Mouse (Mus musculus): ENCODE results near the gene Pick1. TPM values are rescaled to one million over a fixed set of nuclear protein-coding genes. Genes with fewer than 3 reads are reported as not detected.

Gene Pick1
- polyA plus RNA-seq, 1 experiment from 2014 or later = 24.5 TPM

DNA sequence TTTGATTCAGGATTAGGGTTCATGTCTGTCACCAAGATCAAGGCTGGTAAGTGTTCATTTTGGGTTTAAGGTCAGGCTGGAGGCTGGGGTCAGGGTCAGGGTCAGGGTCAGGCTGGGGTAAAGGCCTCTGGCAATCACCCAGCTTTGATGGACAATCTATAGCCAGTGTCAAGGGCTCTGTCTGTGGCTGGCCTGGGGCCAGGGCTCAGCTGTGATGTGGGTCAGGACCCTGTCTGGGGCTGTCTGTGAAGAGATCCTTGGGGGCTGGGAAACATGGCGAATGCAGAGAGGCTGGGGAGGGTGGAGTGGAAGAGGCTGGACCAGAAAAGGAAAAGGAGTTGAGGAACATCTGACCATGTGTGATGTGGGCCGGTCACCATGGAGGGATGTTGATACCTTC, 34.0 kb upstream of the Pick1 start:
- Histone ChIP-seq H3K36me3 (ENCODE audit: control insufficient read depth, insufficient read depth, low read length) (no peaks in the 10 kb centered on the region), H3K4me2 (ENCODE audit: low read length) (no peak overlapping the region), H3K27ac (replicated peaks in 1 of 2; ENCODE audit: control insufficient read depth in 1 of 2, insufficient read depth in 1 of 2, low read depth in 2 of 2, low read length in 2 of 2) (peak overlapping the region; percentile 25 to 55; a peak in 2 of 4 replicates), H3K27me3 (ENCODE audit: control insufficient read depth, insufficient read depth, low read length) (no peaks in the 10 kb centered on the region), H3K9me3 (ENCODE audit: control insufficient read depth, low read length) (no peaks in the 10 kb centered on the region), H3K9ac (ENCODE audit: low read length) (no peak overlapping the region), H3K4me3 (ENCODE audit: control insufficient read depth in 1 of 2, insufficient read depth in 1 of 2, low read depth in 1 of 2, low read length in 2 of 2) (no peak overlapping the region), H3K4me1 (ENCODE audit: control insufficient read depth in 2 of 2, insufficient read depth in 2 of 2, low read length in 2 of 2) (peaks cover 32 to 37% of the 10 kb centered on the region in 2 experiments)
- WGBS = 89% methylated on average over 2 of the region's 2 CpGs
- ATAC-seq (ENCODE audit: insufficient number of reproducible peaks, insufficient read depth, low FRiP score, low read depth) = no peak

DNA sequence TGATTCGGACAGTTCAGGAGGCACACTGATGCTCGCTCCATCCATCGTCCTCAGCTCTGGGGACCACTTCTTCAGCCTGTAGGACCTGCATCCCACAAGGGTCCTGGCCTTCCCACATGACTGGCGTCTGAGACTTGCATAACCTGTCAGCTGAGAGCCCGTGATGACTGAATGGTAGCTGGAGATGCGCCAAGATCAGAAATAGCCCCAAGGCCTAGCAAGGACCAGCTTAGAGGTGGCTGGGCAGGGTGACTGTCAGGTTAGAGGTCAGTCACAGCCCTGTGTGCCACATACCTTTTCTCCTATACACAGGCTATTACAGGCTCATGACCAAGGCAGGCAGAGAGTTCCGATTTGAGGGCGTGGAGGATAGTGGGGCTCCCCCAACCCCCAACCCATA, 33.5 kb upstream of the Pick1 start:
- Histone ChIP-seq H3K4me1 (ENCODE audit: control insufficient read depth in 2 of 2, insufficient read depth in 2 of 2, low read length in 2 of 2) (peaks cover 32 to 37% of the 10 kb centered on the region in 2 experiments), H3K27ac (replicated peaks in 1 of 2; ENCODE audit: control insufficient read depth in 1 of 2, insufficient read depth in 1 of 2, low read depth in 2 of 2, low read length in 2 of 2) (peak overlapping the region; percentile 51 to 74), H3K4me3 (ENCODE audit: control insufficient read depth in 1 of 2, insufficient read depth in 1 of 2, low read depth in 1 of 2, low read length in 2 of 2) (no peak overlapping the region), H3K36me3 (ENCODE audit: control insufficient read depth, insufficient read depth, low read length) (no peaks in the 10 kb centered on the region), H3K9ac (ENCODE audit: low read length) (peak overlapping the region; percentile 44), H3K4me2 (ENCODE audit: low read length) (no peak overlapping the region), H3K27me3 (ENCODE audit: control insufficient read depth, insufficient read depth, low read length) (no peaks in the 10 kb centered on the region), H3K9me3 (ENCODE audit: control insufficient read depth, low read length) (no peaks in the 10 kb centered on the region)
- 44% methylated on average over 8 of the region's 8 CpGs for WGBS
- peak; percentile 48 for ATAC-seq (ENCODE audit: insufficient number of reproducible peaks, insufficient read depth, low FRiP score, low read depth)

DNA sequence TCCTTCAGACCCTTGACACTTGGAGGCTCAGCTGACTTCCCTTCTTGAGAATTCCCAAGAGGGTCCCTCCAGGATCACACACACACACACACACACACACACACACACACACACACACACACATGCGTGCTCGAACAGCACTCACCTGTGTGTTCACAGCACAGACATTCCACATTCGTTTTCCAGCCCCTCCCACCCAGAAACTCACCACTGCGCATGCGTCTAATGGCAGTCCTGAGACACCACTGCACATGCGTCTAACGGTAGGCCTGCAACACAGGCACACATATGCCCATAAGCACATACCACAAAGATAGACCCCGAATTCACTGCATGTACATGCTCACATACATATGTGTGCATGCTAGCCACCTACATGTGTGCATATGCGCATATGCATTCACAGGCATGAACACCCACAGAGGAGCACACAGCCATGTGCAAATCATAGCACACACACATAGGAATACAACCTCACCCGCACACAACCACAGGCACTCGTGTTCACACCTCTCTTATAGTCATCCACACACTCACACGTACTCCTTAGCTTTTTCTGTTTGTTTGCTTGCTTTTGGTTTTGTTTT, 29.5 kb upstream of the Pick1 start:
- Histone ChIP-seq H3K4me2 (ENCODE audit: low read length) (no peak overlapping the region), H3K27ac (replicated peaks in 1 of 2; ENCODE audit: control insufficient read depth in 1 of 2, insufficient read depth in 1 of 2, low read depth in 2 of 2, low read length in 2 of 2) (no peak overlapping the region), H3K9ac (ENCODE audit: low read length) (no peak overlapping the region), H3K4me1 (ENCODE audit: control insufficient read depth in 2 of 2, insufficient read depth in 2 of 2, low read length in 2 of 2) (peaks cover 27 to 29% of the 10 kb centered on the region in 2 experiments), H3K9me3 (ENCODE audit: control insufficient read depth, low read length) (no peaks in the 10 kb centered on the region), H3K27me3 (ENCODE audit: control insufficient read depth, insufficient read depth, low read length) (peaks cover 5% of the 10 kb centered on the region), H3K4me3 (ENCODE audit: control insufficient read depth in 1 of 2, insufficient read depth in 1 of 2, low read depth in 1 of 2, low read length in 2 of 2) (no peak overlapping the region), H3K36me3 (ENCODE audit: control insufficient read depth, insufficient read depth, low read length) (no peaks in the 10 kb centered on the region)
- ATAC-seq (ENCODE audit: insufficient number of reproducible peaks, insufficient read depth, low FRiP score, low read depth) = no peak
- 91% methylated on average over 12 of the region's 12 CpGs for WGBS

DNA sequence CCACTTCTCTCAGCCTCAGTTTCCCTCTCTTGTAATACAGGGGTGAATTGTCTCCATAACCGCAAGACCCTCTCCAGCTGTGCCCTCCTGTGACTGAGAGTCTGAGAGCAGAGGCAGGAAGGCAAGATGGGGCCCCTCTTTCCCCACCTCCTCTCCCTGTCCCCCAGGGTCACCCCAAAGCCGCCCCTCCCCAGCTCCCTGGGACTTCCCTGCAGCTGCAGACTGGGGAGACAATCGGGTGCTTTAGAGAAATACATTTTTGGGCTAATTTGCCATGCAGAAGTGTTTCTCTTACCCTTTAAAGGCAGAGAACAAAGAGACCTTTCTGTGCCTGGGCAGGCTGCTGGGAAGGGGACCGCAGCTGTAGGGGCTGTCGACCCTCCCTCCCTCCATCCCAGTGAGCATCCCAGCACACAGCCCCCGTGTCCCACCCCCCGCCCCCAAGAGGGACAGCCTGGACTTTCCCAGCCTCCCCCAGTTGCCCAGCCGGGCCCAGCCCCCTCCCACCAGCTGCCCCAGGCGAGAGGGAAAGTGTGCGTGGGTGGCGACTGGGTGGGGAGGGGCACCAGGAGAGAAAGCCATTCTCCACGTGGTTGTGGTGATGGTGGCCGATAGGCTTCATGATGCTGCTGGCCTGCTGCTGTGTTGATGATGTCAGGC, 27.4 kb upstream of the Pick1 start:
- ATAC-seq (ENCODE audit: insufficient number of reproducible peaks, insufficient read depth, low FRiP score, low read depth) = no peak
- H3K4me2 ChIP-seq (ENCODE audit: low read length) = no peak overlapping the region
- H3K9ac ChIP-seq (ENCODE audit: low read length) = no peak overlapping the region

DNA sequence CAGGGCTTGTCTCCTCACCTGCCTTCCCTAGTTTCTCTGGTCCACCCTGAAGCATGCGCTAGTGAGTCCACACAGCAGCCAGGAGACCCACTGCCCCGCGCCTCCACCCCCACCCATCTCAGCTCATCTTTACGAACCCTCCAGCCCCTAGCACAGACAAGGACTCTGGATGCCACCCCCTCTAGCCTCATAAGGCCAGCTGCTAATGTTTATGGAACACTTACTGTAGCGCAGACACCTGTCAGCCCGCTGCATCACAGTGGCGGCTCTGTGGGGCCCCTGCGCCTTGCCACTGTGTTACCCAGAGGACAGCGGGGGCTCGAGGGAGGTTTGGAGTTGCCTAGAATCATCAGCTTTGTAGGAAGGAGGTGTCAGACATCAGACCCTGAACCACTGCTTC, 26.4 kb upstream of the Pick1 start:
- peaks cover 11 to 13% of the 10 kb centered on the region in 2 experiments; a peak in 2 of 4 replicates for H3K4me1 ChIP-seq (ENCODE audit: control insufficient read depth in 2 of 2, insufficient read depth in 2 of 2, low read length in 2 of 2)
- H3K9me3 ChIP-seq (ENCODE audit: control insufficient read depth, low read length) = no peaks in the 10 kb centered on the region
- WGBS = 15% methylated on average over 10 of the region's 10 CpGs
- no peak overlapping the region for H3K4me2 ChIP-seq (ENCODE audit: low read length)
- no peak overlapping the region for H3K4me3 ChIP-seq (ENCODE audit: control insufficient read depth in 1 of 2, insufficient read depth in 1 of 2, low read depth in 1 of 2, low read length in 2 of 2)
- no peak for ATAC-seq (ENCODE audit: insufficient number of reproducible peaks, insufficient read depth, low FRiP score, low read depth)
- H3K27ac ChIP-seq (replicated peaks in 1 of 2; ENCODE audit: control insufficient read depth in 1 of 2, insufficient read depth in 1 of 2, low read depth in 2 of 2, low read length in 2 of 2) = no peak overlapping the region
- peaks cover 5% of the 10 kb centered on the region for H3K27me3 ChIP-seq (ENCODE audit: control insufficient read depth, insufficient read depth, low read length)
- H3K9ac ChIP-seq (ENCODE audit: low read length) = no peak overlapping the region
- H3K36me3 ChIP-seq (ENCODE audit: control insufficient read depth, insufficient read depth, low read length) = no peaks in the 10 kb centered on the region

More for the DNA sequence above, 27.4 kb upstream of the Pick1 start:
- H3K27ac ChIP-seq (replicated peaks in 1 of 2; ENCODE audit: control insufficient read depth in 1 of 2, insufficient read depth in 1 of 2, low read depth in 2 of 2, low read length in 2 of 2) = no peak overlapping the region
- H3K4me1 ChIP-seq (ENCODE audit: control insufficient read depth in 2 of 2, insufficient read depth in 2 of 2, low read length in 2 of 2) = peaks cover 11 to 13% of the 10 kb centered on the region in 2 experiments; a peak in 2 of 4 replicates
- 36% methylated on average over 13 of the region's 13 CpGs for WGBS
- no peaks in the 10 kb centered on the region for H3K36me3 ChIP-seq (ENCODE audit: control insufficient read depth, insufficient read depth, low read length)
- H3K4me3 ChIP-seq (ENCODE audit: control insufficient read depth in 1 of 2, insufficient read depth in 1 of 2, low read depth in 1 of 2, low read length in 2 of 2) = no peak overlapping the region
- peaks cover 5% of the 10 kb centered on the region for H3K27me3 ChIP-seq (ENCODE audit: control insufficient read depth, insufficient read depth, low read length)
- no peaks in the 10 kb centered on the region for H3K9me3 ChIP-seq (ENCODE audit: control insufficient read depth, low read length)

DNA sequence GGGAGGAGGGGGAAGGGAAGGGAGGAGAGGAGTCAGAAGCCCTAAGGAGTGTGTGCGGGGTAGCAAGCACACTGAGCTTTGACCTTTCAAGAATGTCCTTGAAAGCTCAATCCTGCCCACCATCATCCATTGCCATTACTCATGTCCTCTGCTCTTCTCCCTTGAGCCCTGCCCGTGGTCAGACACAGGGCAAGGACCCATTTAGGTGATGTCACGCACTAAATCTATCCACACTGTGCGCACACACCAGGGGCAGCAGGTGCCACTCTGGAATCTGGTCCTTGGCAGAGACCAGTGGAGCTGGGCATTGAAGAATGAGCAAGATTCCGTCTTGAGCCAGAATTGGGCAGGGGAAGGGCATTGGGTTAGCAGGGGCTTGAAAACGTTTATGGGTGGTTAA, 20.8 kb upstream of the Pick1 start:
- H3K27me3 ChIP-seq (ENCODE audit: control insufficient read depth, insufficient read depth, low read length) = peaks cover 5% of the 10 kb centered on the region
- no peak overlapping the region for H3K4me3 ChIP-seq (ENCODE audit: control insufficient read depth in 1 of 2, insufficient read depth in 1 of 2, low read depth in 1 of 2, low read length in 2 of 2)
- H3K9ac ChIP-seq (ENCODE audit: low read length) = no peak overlapping the region
- peaks cover 4 to 10% of the 10 kb centered on the region in 2 experiments; a peak in 3 of 4 replicates for H3K4me1 ChIP-seq (ENCODE audit: control insufficient read depth in 2 of 2, insufficient read depth in 2 of 2, low read length in 2 of 2)
- no peak for ATAC-seq (ENCODE audit: insufficient number of reproducible peaks, insufficient read depth, low FRiP score, low read depth)
- no peaks in the 10 kb centered on the region for H3K9me3 ChIP-seq (ENCODE audit: control insufficient read depth, low read length)
- H3K27ac ChIP-seq (replicated peaks in 1 of 2; ENCODE audit: control insufficient read depth in 1 of 2, insufficient read depth in 1 of 2, low read depth in 2 of 2, low read length in 2 of 2) = no peak overlapping the region
- H3K36me3 ChIP-seq (ENCODE audit: control insufficient read depth, insufficient read depth, low read length) = no peaks in the 10 kb centered on the region
- no peak overlapping the region for H3K4me2 ChIP-seq (ENCODE audit: low read length)
- WGBS = 72% methylated on average over 6 of the region's 6 CpGs

DNA sequence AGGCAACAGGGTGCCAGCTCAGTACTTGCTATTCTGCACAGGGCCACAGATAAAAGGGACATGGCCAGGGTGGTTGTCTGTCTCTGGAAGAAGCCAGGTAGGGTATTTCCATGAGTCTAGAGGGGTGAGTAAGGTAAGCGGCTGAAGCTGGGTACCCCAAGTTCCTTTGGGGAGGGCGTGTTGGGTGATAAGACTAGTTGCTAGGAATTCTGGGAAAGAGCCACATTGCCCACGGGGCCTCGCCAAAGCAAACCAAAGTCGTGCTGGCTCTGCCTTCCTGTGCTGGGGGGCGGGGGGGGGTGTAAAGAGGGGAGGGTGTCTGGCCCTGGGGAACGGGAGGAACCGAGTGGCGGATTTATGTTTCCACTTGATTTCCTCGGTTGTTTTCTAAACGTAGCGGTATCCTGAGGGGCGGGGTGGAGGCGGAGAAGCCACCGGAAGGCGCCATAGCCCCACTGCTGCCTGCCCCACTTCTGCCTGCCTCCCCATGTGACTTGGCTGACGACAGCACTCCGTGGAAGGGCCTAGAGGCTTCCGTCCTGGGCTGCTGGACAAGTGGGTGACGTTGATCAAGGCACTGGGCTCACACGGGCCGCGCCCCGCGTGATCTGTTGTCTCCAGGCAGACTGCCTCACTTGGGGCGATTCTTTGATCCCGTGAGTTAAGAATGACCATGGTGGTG, 20.1 kb upstream of the Pick1 start:
- 71% methylated on average over 27 of the region's 27 CpGs for WGBS
- Histone ChIP-seq H3K9ac (ENCODE audit: low read length) (no peak overlapping the region), H3K9me3 (ENCODE audit: control insufficient read depth, low read length) (no peaks in the 10 kb centered on the region), H3K4me3 (ENCODE audit: control insufficient read depth in 1 of 2, insufficient read depth in 1 of 2, low read depth in 1 of 2, low read length in 2 of 2) (no peak overlapping the region), H3K4me1 (ENCODE audit: control insufficient read depth in 2 of 2, insufficient read depth in 2 of 2, low read length in 2 of 2) (peaks cover 6 to 17% of the 10 kb centered on the region in 2 experiments; a peak in 3 of 4 replicates), H3K27me3 (ENCODE audit: control insufficient read depth, insufficient read depth, low read length) (peaks cover 1% of the 10 kb centered on the region; the same call in 1 of the 2 replicates), H3K4me2 (ENCODE audit: low read length) (no peak overlapping the region), H3K27ac (replicated peaks in 1 of 2; ENCODE audit: control insufficient read depth in 1 of 2, insufficient read depth in 1 of 2, low read depth in 2 of 2, low read length in 2 of 2) (no peak overlapping the region), H3K36me3 (ENCODE audit: control insufficient read depth, insufficient read depth, low read length) (no peaks in the 10 kb centered on the region)
- no peak for ATAC-seq (ENCODE audit: insufficient number of reproducible peaks, insufficient read depth, low FRiP score, low read depth)

All from heart, embryonic 14.5 days (tissue).